Comparison of ENCODE assay signal across 29 mouse cellular contexts in genomic region chr9:121196473-121196872, GRCm38 (mm10).
DNase-seq lines count a peak whose midpoint lies in the region; ATAC-seq and TF ChIP-seq lines count a peak whose summit lies in the region.
"Had no signal": no experiment of that assay in that cellular context is flagged by ENCODE, and none has a peak within 500 bp of the region (broad histone marks: within the 10 kb centered on the region; RNA-seq: fewer than 3 reads in every experiment).

No protein-coding gene starts in this region.

- no peak for TF ChIP-seq POLR2A in heart, adult 2 months (IDR thresholded peaks at IDR 0.05; ENCODE audit: insufficient read depth, low read depth, low read length)

- peak; percentile 22 for DNase-seq in forebrain, embryonic 11.5 days (ENCODE audit: low spot score)
- peak; percentile 61 for DNase-seq in heart, adult 11 months
- no peak for DNase-seq in heart, adult 2 months
- peak; percentile 11 for DNase-seq in right cerebral cortex, adult 18-20 months
- no peak for DNase-seq in right cerebral cortex, postnatal 36 days (ENCODE audit: low spot score in 2 of 2)
- DNase-seq in brain, adult 2 months (ENCODE audit: low read depth, low spot score) = peak; percentile 54
- DNase-seq: adrenal gland, adult 8-10 months; adrenal gland, postnatal 14 days; adrenal gland, postnatal 36 days; B cell, adult 2 months; cerebellum, adult 11 months; cerebellum, adult 18-20 months; cerebellum, adult 8-10 months; cerebellum, adult 9-11 months; cerebellum, postnatal 14 days; cerebellum, postnatal 36 days; embryo, embryonic 11 days had no signal

- no peaks in the 10 kb centered on the region for H3K79me2 ChIP-seq in heart, adult 2 months (replicated peaks; ENCODE audit: control insufficient read depth, insufficient read depth, low read length)

- no peak overlapping the region for H3K4me3 ChIP-seq in forebrain, embryonic 11.5 days (ENCODE audit: low read depth, low read length)
- no peak overlapping the region for H3K4me3 ChIP-seq in forebrain, embryonic 15.5 days
- H3K4me3 ChIP-seq in heart, adult 2 months = no peak overlapping the region
- H3K4me3 ChIP-seq: embryonic facial prominence, embryonic 13.5 days; embryonic facial prominence, embryonic 15.5 days; erythroblast, embryonic 14.5 days; forebrain, embryonic 10.5 days; forebrain, embryonic 13.5 days had no signal

- H3K4me1 ChIP-seq in forebrain, embryonic 11.5 days (replicated peaks; ENCODE audit: control insufficient read depth, insufficient read depth, low read length) = no peaks in the 10 kb centered on the region
- H3K4me1 ChIP-seq in forebrain, embryonic 15.5 days = no peaks in the 10 kb centered on the region
- no peaks in the 10 kb centered on the region for H3K4me1 ChIP-seq in heart, adult 2 months (ENCODE audit: control insufficient read depth, insufficient read depth, low read length)
- H3K4me1 ChIP-seq: embryonic facial prominence, embryonic 13.5 days; embryonic facial prominence, embryonic 15.5 days; forebrain, embryonic 10.5 days; forebrain, embryonic 13.5 days had no signal

- TF ChIP-seq EP300 in heart, adult 2 months (IDR thresholded peaks at IDR 0.05; ENCODE audit: insufficient read depth, low read depth, low read length) = no peak

- H3K9me3 ChIP-seq in forebrain, embryonic 11.5 days (ENCODE audit: control insufficient read depth, low read length) = peaks cover 8% of the 10 kb centered on the region; the same call in 1 of the 2 replicates
- no peaks in the 10 kb centered on the region for H3K9me3 ChIP-seq in forebrain, embryonic 15.5 days

- H3K27me3 ChIP-seq in forebrain, embryonic 11.5 days (ENCODE audit: control insufficient read depth, insufficient read depth, low read length) = no peaks in the 10 kb centered on the region
- H3K27me3 ChIP-seq in forebrain, embryonic 15.5 days = no peaks in the 10 kb centered on the region
- H3K27me3 ChIP-seq in heart, adult 2 months (ENCODE audit: control insufficient read depth, insufficient read depth, low read length) = no peaks in the 10 kb centered on the region
- H3K27me3 ChIP-seq: CH12.LX; embryonic facial prominence, embryonic 13.5 days; embryonic facial prominence, embryonic 15.5 days; forebrain, embryonic 13.5 days; Patski had no signal

- intact Hi-C loops in heart, adult 2 months (cut with DNase I) = no loop called here

- H3K4me2 ChIP-seq in forebrain, embryonic 11.5 days (ENCODE audit: low read depth, low read length, severe bottlenecking) = no peak overlapping the region
- no peak overlapping the region for H3K4me2 ChIP-seq in forebrain, embryonic 15.5 days (replicated peaks)
- H3K4me2 ChIP-seq: embryonic facial prominence, embryonic 13.5 days; embryonic facial prominence, embryonic 15.5 days; forebrain, embryonic 13.5 days had no signal

- ATAC-seq in forebrain, embryonic 11.5 days (replicated peaks; ENCODE audit: low FRiP score) = no peak
- ATAC-seq in forebrain, embryonic 15.5 days (replicated peaks) = no peak
- ATAC-seq: activated CD4-positive, CD25-positive, alpha-beta regulatory T cell, adult 4 months; CD4-positive, CD25-positive, alpha-beta regulatory T cell, adult 4 months; forebrain, embryonic 13.5 days; forebrain, embryonic 16.5 days; Patski had no signal

- TF ChIP-seq CTCF in heart, adult 2 months (IDR thresholded peaks at IDR 0.05) = no peak

- no peak overlapping the region for H3K9ac ChIP-seq in forebrain, embryonic 11.5 days (ENCODE audit: low read length)
- H3K9ac ChIP-seq in forebrain, embryonic 15.5 days (replicated peaks) = no peak overlapping the region
- no peak overlapping the region for H3K9ac ChIP-seq in heart, adult 2 months (ENCODE audit: low read depth, low read length)
- H3K9ac ChIP-seq: embryonic facial prominence, embryonic 13.5 days; embryonic facial prominence, embryonic 15.5 days; forebrain, embryonic 13.5 days had no signal

- H3K27ac ChIP-seq in forebrain, embryonic 11.5 days (ENCODE audit: low read depth, low read length) = no peak overlapping the region
- no peak overlapping the region for H3K27ac ChIP-seq in forebrain, embryonic 15.5 days (replicated peaks)
- H3K27ac ChIP-seq in heart, adult 2 months = no peak overlapping the region
- H3K27ac ChIP-seq: embryonic facial prominence, embryonic 13.5 days; embryonic facial prominence, embryonic 15.5 days; forebrain, embryonic 10.5 days; forebrain, embryonic 13.5 days had no signal

- WGBS in forebrain, embryonic 11.5 days = 89% methylated on average over 9 of the region's 9 CpGs
- 92% methylated on average over 9 of the region's 9 CpGs for WGBS in forebrain, embryonic 15.5 days
- WGBS in heart, adult 2 months = 91% methylated on average over 9 of the region's 9 CpGs

- H3K36me3 ChIP-seq in forebrain, embryonic 11.5 days (ENCODE audit: control insufficient read depth, insufficient read depth, low read length) = no peaks in the 10 kb centered on the region
- 0 out of 2 replicates have a peak, but pooled peaks cover 6% of the 10 kb centered on the region for H3K36me3 ChIP-seq in forebrain, embryonic 15.5 days
- no peaks in the 10 kb centered on the region for H3K36me3 ChIP-seq in heart, adult 2 months (ENCODE audit: control insufficient read depth, insufficient read depth, low read length)
- H3K36me3 ChIP-seq: G1E had no signal

Comparison
In these comparisons a context has a peak if more than half of its experiments do, and no peak if none do; other contexts are left out.
1. DNase-seq: peak in forebrain, embryonic 11.5 days (single experiment), heart, adult 11 months (single experiment), right cerebral cortex, adult 18-20 months (single experiment) and brain, adult 2 months (single experiment); none in heart, adult 2 months (0 of 2) and right cerebral cortex, postnatal 36 days (0 of 2).